9 mouse cellular contexts compared by ENCODE assay signal in genomic region chr4:141872977-141873376, GRCm38 (mm10). TPM values are rescaled to one million over a fixed set of nuclear protein-coding genes. Genes with fewer than 3 reads are reported as not detected.
DNase-seq lines count a peak whose midpoint lies in the region; ATAC-seq and TF ChIP-seq lines count a peak whose summit lies in the region.
"Had no signal": no experiment of that assay in that cellular context is flagged by ENCODE, and none has a peak within 500 bp of the region (broad histone marks: within the 10 kb centered on the region; RNA-seq: fewer than 3 reads in every experiment).

No protein-coding gene starts in this region.

- ATAC-seq in forebrain, embryonic 16.5 days = no peak
- no peak for ATAC-seq in limb, embryonic 14.5 days (ENCODE audit: low FRiP score, low read depth)
- no peak for ATAC-seq in neural tube, embryonic 14.5 days (ENCODE audit: low read depth)

- 81% methylated on average over 9 of the region's 9 CpGs for WGBS in forebrain, embryonic 16.5 days
- WGBS in limb, embryonic 14.5 days = 87% methylated on average over 9 of the region's 9 CpGs
- 74% methylated on average over 9 of the region's 9 CpGs for WGBS in neural tube, embryonic 14.5 days

- no peaks in the 10 kb centered on the region for H3K9me3 ChIP-seq in forebrain, embryonic 16.5 days (ENCODE audit: control insufficient read depth, low read length)
- no peaks in the 10 kb centered on the region for H3K9me3 ChIP-seq in limb, embryonic 14.5 days (ENCODE audit: control insufficient read depth, low read length)
- no peaks in the 10 kb centered on the region for H3K9me3 ChIP-seq in neural tube, embryonic 14.5 days (ENCODE audit: control insufficient read depth, low read length)

- intact Hi-C loops in left cerebral cortex, adult 2 months (cut with DNase I) = loop anchor here (5.0 kb wide), 1 partner anchor 336 kb away; the partner anchor contains the start of gene Spen

- no peak overlapping the region; the same call in none of the 2 replicates for H3K9ac ChIP-seq in forebrain, embryonic 16.5 days (replicated peaks; ENCODE audit: low read depth, low read length)
- no peak overlapping the region for H3K9ac ChIP-seq in limb, embryonic 14.5 days (ENCODE audit: low read depth, low read length, severe bottlenecking)
- H3K9ac ChIP-seq in neural tube, embryonic 14.5 days (replicated peaks; ENCODE audit: low read depth, low read length) = peak overlapping the region; percentile 81

- H3K27ac ChIP-seq in left cerebral cortex, adult 2 months = peak overlapping the region; percentile 86
- no peak overlapping the region for H3K27ac ChIP-seq in forebrain, embryonic 16.5 days (ENCODE audit: low read length)
- H3K27ac ChIP-seq in limb, embryonic 14.5 days (replicated peaks; ENCODE audit: low read depth, low read length) = no peak overlapping the region
- H3K27ac ChIP-seq in neural tube, embryonic 14.5 days (ENCODE audit: low read depth, low read length) = no peak overlapping the region

- H3K4me3 ChIP-seq in left cerebral cortex, adult 2 months = peak overlapping the region; percentile 86
- peak overlapping the region; percentile 87 for H3K4me3 ChIP-seq in forebrain, embryonic 16.5 days (replicated peaks; ENCODE audit: low read length)
- peak overlapping the region; percentile 84; the same call in 1 of the 2 replicates for H3K4me3 ChIP-seq in limb, embryonic 14.5 days (replicated peaks; ENCODE audit: low read length)
- peak overlapping the region; percentile 77; the same call in 1 of the 2 replicates for H3K4me3 ChIP-seq in neural tube, embryonic 14.5 days (ENCODE audit: low read depth, low read length)

- peaks cover 46% of the 10 kb centered on the region for H3K4me1 ChIP-seq in forebrain, embryonic 16.5 days (replicated peaks; ENCODE audit: control insufficient read depth, insufficient read depth, low read length)
- peaks cover 29% of the 10 kb centered on the region for H3K4me1 ChIP-seq in limb, embryonic 14.5 days (ENCODE audit: control insufficient read depth, insufficient read depth, low read length)
- H3K4me1 ChIP-seq in neural tube, embryonic 14.5 days (ENCODE audit: control insufficient read depth, insufficient read depth, low read length) = peaks cover 27% of the 10 kb centered on the region

- H3K27me3 ChIP-seq in forebrain, embryonic 16.5 days (replicated peaks; ENCODE audit: control insufficient read depth, insufficient read depth, low read length) = no peaks in the 10 kb centered on the region
- no peaks in the 10 kb centered on the region for H3K27me3 ChIP-seq in limb, embryonic 14.5 days (ENCODE audit: control insufficient read depth, insufficient read depth, low read length)
- H3K27me3 ChIP-seq in neural tube, embryonic 14.5 days (ENCODE audit: control insufficient read depth, insufficient read depth, low read length) = no peaks in the 10 kb centered on the region

- no peak for TF ChIP-seq CTCF in left cerebral cortex, adult 2 months (IDR thresholded peaks at IDR 0.05)

- no peaks in the 10 kb centered on the region for H3K36me3 ChIP-seq in forebrain, embryonic 16.5 days (ENCODE audit: control insufficient read depth, insufficient read depth)
- H3K36me3 ChIP-seq in limb, embryonic 14.5 days (ENCODE audit: control insufficient read depth, insufficient read depth, low read length) = 0 out of 2 replicates have a peak, but pooled peaks cover 10% of the 10 kb centered on the region
- no peaks in the 10 kb centered on the region for H3K36me3 ChIP-seq in neural tube, embryonic 14.5 days (ENCODE audit: control insufficient read depth, insufficient read depth, low read length)

- no peak for TF ChIP-seq POLR2A in limb, embryonic 14.5 days (IDR thresholded peaks at IDR 0.05; ENCODE audit: borderline replicate concordance, extremely low read depth, insufficient read depth, insufficient read length)

- H3K4me2 ChIP-seq in forebrain, embryonic 16.5 days (ENCODE audit: low read length) = peak overlapping the region; percentile 80
- H3K4me2 ChIP-seq in limb, embryonic 14.5 days (replicated peaks; ENCODE audit: low read depth, low read length, severe bottlenecking) = peak overlapping the region; percentile 75
- peak overlapping the region; percentile 64 for H3K4me2 ChIP-seq in neural tube, embryonic 14.5 days (ENCODE audit: low read depth, low read length)

- no peak for DNase-seq in left cerebral cortex, adult 2 months (ENCODE audit: extremely low spot score in 1 of 2, low spot score in 2 of 2)
- no peak for DNase-seq in left cerebral cortex, adult 18-20 months (ENCODE audit: low spot score in 2 of 2)
- DNase-seq in limb, embryonic 14.5 days (ENCODE audit: low spot score) = no peak
- DNase-seq in adrenal gland, adult 8-10 months = no peak
- DNase-seq in layer of hippocampus, postnatal 10 days (ENCODE audit: low spot score in 2 of 2) = no peak
- DNase-seq in ovary, postnatal 14 days (ENCODE audit: low spot score) = no peak

RNA-seq across cellular contexts. Expression of gene Efhd2, which starts 1.7 kb away (rescaled TPM):
- total RNA-seq in left cerebral cortex, adult 2 months (2021) = 100 to 1,000 TPM; 271 to 279 TPM
- 100 to 1,000 TPM; 298 to 317 TPM for total RNA-seq in left cerebral cortex, adult 18-20 months (2021)
- polyA plus RNA-seq in forebrain, embryonic 16.5 days (2015; fragmentation: Nextera tagmentation; extraction: Ambion mirVana) = 69.9 and 76.8 TPM in 2 replicates
- 57.8 and 71.4 TPM in 2 replicates for polyA plus RNA-seq in limb, embryonic 14.5 days (2012; rRNA removed)
- 45.7 and 49.8 TPM in 2 replicates for polyA plus RNA-seq in limb, embryonic 14.5 days (2014; fragmentation: Nextera tagmentation; extraction: Ambion mirVana)
- 33.2 and 36.3 TPM in 2 replicates for polyA plus RNA-seq in neural tube, embryonic 14.5 days (2014; fragmentation: Nextera tagmentation; extraction: Ambion mirVana)
- 10 to 100 TPM; 32.2 to 38.0 (median 35.7) TPM for total RNA-seq in adrenal gland, adult 8-10 months (2022)
- total RNA-seq in layer of hippocampus, postnatal 10 days (2021) = 10 to 100 TPM; 43.8 to 46.9 TPM

RNA-seq across cellular contexts. Expression of gene Ctrc, which starts 26.8 kb away (rescaled TPM):
- not detected for total RNA-seq in left cerebral cortex, adult 2 months (2021)
- not detected for total RNA-seq in left cerebral cortex, adult 18-20 months (2021)
- not detected in 2 replicates for polyA plus RNA-seq in forebrain, embryonic 16.5 days (2015; fragmentation: Nextera tagmentation; extraction: Ambion mirVana)
- 0.08 TPM in 1 of 2 replicates, not detected in the other for polyA plus RNA-seq in limb, embryonic 14.5 days (2012; rRNA removed)
- polyA plus RNA-seq in limb, embryonic 14.5 days (2014; fragmentation: Nextera tagmentation; extraction: Ambion mirVana) = not detected in 2 replicates
- not detected in 2 replicates for polyA plus RNA-seq in neural tube, embryonic 14.5 days (2014; fragmentation: Nextera tagmentation; extraction: Ambion mirVana)
- total RNA-seq in adrenal gland, adult 8-10 months (2022) = not detected
- not detected for total RNA-seq in layer of hippocampus, postnatal 10 days (2021)
- total RNA-seq: gastrocnemius, postnatal 36 days had no signal

RNA-seq across cellular contexts. Expression of gene Cela2a, which starts 47.0 kb away (rescaled TPM):
- total RNA-seq in left cerebral cortex, adult 2 months (2021) = not detected
- not detected for total RNA-seq in left cerebral cortex, adult 18-20 months (2021)
- not detected in 2 replicates for polyA plus RNA-seq in forebrain, embryonic 16.5 days (2015; fragmentation: Nextera tagmentation; extraction: Ambion mirVana)
- polyA plus RNA-seq in limb, embryonic 14.5 days (2012; rRNA removed) = 0.19 and 0.47 TPM in 2 replicates
- not detected in 2 replicates for polyA plus RNA-seq in limb, embryonic 14.5 days (2014; fragmentation: Nextera tagmentation; extraction: Ambion mirVana)
- not detected in 2 replicates for polyA plus RNA-seq in neural tube, embryonic 14.5 days (2014; fragmentation: Nextera tagmentation; extraction: Ambion mirVana)
- total RNA-seq in adrenal gland, adult 8-10 months (2022) = not detected
- total RNA-seq in layer of hippocampus, postnatal 10 days (2021) = not detected
- total RNA-seq: gastrocnemius, postnatal 36 days had no signal

Comparison
In these comparisons a context has a peak if more than half of its experiments do, and no peak if none do; other contexts are left out.
1. RNA of gene Efhd2, which starts 1.7 kb away (total RNA-seq): 298 to 317 TPM in left cerebral cortex, adult 18-20 months and 271 to 279 TPM in left cerebral cortex, adult 2 months; 43.8 to 46.9 TPM in layer of hippocampus, postnatal 10 days and 32.2 to 38.0 TPM in adrenal gland, adult 8-10 months; every median in the first group is over 4 times any median in the second.
2. Peak in every context shown above with its lines, with median percentiles within 50 percentile points of each other: H3K4me3 ChIP-seq and H3K4me2 ChIP-seq.